Mouse (Mus musculus) embryonic facial prominence, embryonic 10.5 days (tissue): Measurements from ENCODE around the gene Sh3pxd2b. TPM values are rescaled to one million over a fixed set of nuclear protein-coding genes. Genes with fewer than 3 reads are reported as not detected.

Experiments used
- DNase-seq: peaks from one replicate; pipeline ENCODE4 v3.0.0-alpha.2; 2017; ENCODE audit warnings: low spot score
- H3K27ac ChIP-seq: fragments of 300-500 bp; sonication (generic); replicated peaks from 2 replicates; pipeline ENCODE4 v1.5.1; 2016; ENCODE audit warnings: mild to moderate bottlenecking
- H3K27me3 ChIP-seq: fragments of 300-500 bp; sonication (generic); replicated peaks from 2 replicates; pipeline ENCODE4 v1.6.1; 2016; ENCODE audit warnings: low read depth, mild to moderate bottlenecking; ENCODE audit not compliant: poor library complexity, severe bottlenecking
- H3K36me3 ChIP-seq: fragments of 300-500 bp; sonication (generic); replicated peaks from 2 replicates; pipeline ENCODE4 v1.6.1; 2016; ENCODE audit warnings: mild to moderate bottlenecking, moderate library complexity
- H3K4me1 ChIP-seq: fragments of 300-500 bp; sonication (generic); 2 replicates; pipeline ENCODE4 v1.6.1; 2016
- H3K4me3 ChIP-seq: fragments of 300-500 bp; sonication (generic); 2 replicates; pipeline ENCODE4 v1.5.1; 2016; ENCODE audit warnings: mild to moderate bottlenecking, moderate library complexity
- H3K9me3 ChIP-seq: fragments of 300-500 bp; sonication (generic); 2 replicates; pipeline ENCODE4 v1.6.1; 2016; ENCODE audit warnings: mild to moderate bottlenecking
- WGBS: fragments of 180-500 bp; shearing (Covaris S2); methylation state at CpG from one replicate; pipeline ENCODE4 v1.1.7; 2016; 5-methylcytosine and 5-hydroxymethylcytosine counted together
- polyA plus RNA-seq: library from polyadenylated mRNA; unstranded; fragments of >200 nt; fragmentation: Nextera tagmentation; extraction: Ambion mirVana; gene quantifications from 2 replicates; pipeline ENCODE4 v1.2.1, GENCODE M21; 2016

The Sh3pxd2b gene
- polyA plus RNA-seq, 1 experiment from 2014 or later: 28.3 TPM

DNA sequence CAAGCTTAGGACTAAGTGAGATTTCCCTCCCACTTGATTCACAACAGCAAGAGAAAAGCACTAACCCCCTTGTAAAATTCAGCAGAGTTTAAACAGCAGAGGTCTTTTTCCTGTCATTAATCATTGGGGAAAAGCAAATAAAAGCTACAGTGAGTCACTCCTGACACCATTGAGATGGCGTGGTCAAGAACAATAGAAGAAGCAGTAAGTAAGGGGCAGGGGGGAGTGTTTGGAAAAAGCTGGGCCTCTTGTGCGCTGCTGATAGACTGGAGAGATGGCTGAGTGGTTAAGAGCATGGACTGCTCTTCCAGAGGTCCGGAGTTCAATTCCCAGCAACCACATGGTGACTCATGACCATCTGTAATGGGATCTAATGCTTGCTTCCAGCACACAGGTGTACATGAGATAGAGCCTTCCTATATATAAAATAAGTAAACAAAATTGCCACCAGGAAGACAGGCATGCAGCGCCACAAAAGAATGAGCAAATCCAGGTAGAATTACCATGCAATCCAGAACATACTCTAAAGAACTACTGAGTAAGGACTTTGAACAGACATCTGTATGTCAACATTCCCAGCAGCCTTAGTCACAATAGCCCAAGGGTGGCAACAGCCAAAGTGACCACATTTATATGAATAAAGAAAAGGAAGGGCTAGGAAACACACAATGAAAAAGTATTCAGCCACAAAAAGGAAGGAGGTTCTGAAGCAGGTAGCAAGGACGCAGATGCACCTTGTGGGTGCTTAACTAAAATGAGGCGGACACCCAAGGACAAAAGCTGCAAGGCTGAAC lies 1.9 kb upstream of the Sh3pxd2b start:
- DNase-seq: no peak
- no peak overlapping the region for H3K27ac ChIP-seq
- 82% methylated on average over 6 of the region's 6 CpGs for WGBS
- H3K9me3 ChIP-seq: no peaks in the 10 kb centered on the region
- peaks cover 44% of the 10 kb centered on the region for H3K4me1 ChIP-seq
- H3K4me3 ChIP-seq: no peak overlapping the region
- H3K27me3 ChIP-seq: 0 out of 2 replicates have a peak, but pooled peaks cover 13% of the 10 kb centered on the region
- peaks cover 13% of the 10 kb centered on the region for H3K36me3 ChIP-seq

DNA sequence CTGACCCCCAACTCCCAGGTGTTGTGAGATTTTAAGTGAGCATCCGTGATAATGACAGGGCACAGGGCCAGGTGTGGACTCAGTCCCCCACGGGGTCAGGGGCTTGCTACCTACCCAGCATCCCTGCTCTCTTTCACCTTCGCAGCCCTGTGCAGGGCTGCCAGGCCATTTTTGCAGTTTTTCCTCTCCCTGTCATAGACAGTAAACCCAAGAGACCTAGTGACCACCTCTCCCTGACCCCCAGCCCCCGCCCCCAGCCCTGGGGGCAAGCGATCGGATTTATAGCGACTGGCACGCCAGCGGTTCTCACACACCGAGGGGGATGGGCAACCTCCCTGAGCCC lies 385 bp upstream of the Sh3pxd2b start:
- H3K36me3 ChIP-seq: peaks cover 28% of the 10 kb centered on the region
- H3K27ac ChIP-seq: peak overlapping the region; percentile 99
- WGBS: 6% methylated on average over 10 of the region's 10 CpGs
- peak overlapping the region; percentile 95 for H3K4me3 ChIP-seq
- DNase-seq: no peak
- H3K4me1 ChIP-seq: peaks cover 38% of the 10 kb centered on the region
- 0 out of 2 replicates have a peak, but pooled peaks cover 9% of the 10 kb centered on the region for H3K27me3 ChIP-seq
- H3K9me3 ChIP-seq: no peaks in the 10 kb centered on the region

DNA sequence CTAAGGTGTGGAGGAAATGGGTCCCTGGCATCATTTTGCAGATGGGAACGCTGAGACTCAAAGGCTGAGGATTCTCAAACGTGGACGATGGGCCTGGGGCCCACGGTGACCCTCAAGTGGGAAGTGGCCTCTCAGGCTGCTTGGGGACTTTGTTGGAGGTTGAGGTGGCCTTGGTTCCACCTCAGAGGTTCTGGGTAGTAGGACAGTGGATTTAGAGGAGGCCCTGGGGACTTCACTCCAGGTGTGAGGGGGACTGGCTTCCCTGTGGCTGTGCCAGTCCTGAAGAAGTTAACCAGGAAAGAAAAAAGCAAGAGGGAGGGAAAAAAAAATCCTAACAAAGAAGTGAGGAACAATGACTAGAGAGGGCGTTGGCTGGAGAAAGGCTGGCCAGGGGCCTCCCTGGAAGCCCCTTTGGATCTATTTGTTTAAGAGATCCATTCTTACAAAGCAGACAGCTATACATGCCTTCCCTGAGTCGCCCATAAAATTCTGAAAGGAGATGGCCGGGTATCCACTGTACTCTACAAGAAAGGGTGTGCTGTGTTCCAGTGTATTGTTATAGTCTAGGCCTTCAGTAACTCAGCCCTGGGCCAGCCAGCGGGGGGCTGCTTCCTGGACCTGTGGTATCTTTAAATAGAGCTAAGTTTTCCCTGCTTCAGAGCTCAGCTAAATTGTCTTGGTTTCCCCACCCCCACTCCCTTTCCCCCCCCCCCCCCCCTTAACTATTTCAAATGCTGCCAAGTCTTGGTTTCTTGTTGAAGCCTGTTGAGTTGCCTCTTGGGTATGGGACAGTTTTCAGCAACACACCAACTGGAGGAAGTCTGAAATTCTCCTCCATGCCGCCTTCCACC lies 1.0 kb downstream of the Sh3pxd2b start:
- H3K9me3 ChIP-seq: no peaks in the 10 kb centered on the region
- 0 out of 2 replicates have a peak, but pooled peaks cover 9% of the 10 kb centered on the region for H3K27me3 ChIP-seq
- peak overlapping the region; percentile 99 for H3K27ac ChIP-seq
- H3K4me3 ChIP-seq: peak overlapping the region; percentile 95
- H3K36me3 ChIP-seq: peaks cover 42% of the 10 kb centered on the region
- peaks cover 38% of the 10 kb centered on the region for H3K4me1 ChIP-seq
- WGBS: 24% methylated on average over 9 of the region's 9 CpGs
- DNase-seq: peak; percentile 46

DNA sequence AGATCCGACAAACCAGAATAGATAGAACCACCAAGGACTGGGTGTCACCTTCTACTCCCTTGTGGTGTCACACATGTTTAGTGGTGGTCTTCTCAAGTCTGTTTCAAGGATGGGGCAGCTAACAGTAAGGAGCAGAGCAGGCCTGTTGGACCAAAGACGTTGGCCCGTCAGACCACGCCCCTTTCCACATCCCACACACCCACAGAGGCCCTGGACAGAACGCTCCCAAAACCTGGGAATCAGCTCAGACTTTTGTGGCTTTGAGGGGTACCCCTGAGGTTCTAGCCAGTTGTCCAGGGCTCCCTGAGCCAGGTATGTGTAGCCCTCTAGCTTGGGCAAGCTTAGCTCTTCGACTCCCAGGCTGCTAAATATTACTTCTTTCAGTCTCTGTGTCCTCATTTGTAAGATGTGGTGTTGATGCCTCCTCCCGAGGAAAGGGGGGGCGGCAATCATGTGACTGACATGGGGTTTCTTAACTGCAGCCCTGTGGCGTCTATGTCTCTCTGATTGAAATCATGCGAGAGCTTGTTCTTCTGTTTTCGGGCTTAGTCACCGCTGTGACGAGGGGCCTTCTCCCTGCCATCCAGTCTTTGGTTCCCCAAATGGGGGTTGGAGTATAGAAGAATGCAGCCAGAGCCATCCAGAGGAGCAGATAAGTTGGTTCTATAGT lies 1.8 kb downstream of the Sh3pxd2b start:
- H3K9me3 ChIP-seq: no peaks in the 10 kb centered on the region
- H3K36me3 ChIP-seq: peaks cover 49% of the 10 kb centered on the region
- peak overlapping the region; percentile 95 for H3K4me3 ChIP-seq
- no peak for DNase-seq
- H3K4me1 ChIP-seq: peaks cover 38% of the 10 kb centered on the region
- H3K27me3 ChIP-seq: 0 out of 2 replicates have a peak, but pooled peaks cover 9% of the 10 kb centered on the region
- whole genome bisulfite sequencing: 77% methylated on average over 13 of the region's 13 CpGs
- H3K27ac ChIP-seq: peak overlapping the region; percentile 99

DNA sequence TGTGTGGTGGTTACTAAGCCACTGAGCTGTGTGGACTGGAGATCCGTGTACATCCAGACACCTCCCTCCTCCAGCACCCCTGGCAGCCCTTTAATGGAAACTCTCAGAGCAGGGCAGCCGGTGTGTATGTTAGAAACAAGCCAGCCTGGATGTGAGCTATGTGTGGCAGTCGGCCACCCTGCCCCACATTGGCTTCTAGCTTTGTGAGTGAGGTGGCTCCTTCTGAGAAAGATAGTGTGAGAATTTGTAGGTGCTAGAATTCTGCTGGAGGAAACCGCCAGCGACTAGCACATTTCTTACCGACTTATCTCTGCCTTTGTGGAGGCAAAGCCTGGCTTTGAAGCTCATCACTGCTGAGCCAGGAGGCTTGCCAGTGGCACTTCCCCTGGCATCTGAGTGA lies 5.3 kb downstream of the Sh3pxd2b start:
- Histone ChIP-seq H3K4me1 (peaks cover 32% of the 10 kb centered on the region), H3K27ac (no peak overlapping the region), H3K4me3 (no peak overlapping the region), H3K9me3 (no peaks in the 10 kb centered on the region), H3K27me3 (no peaks in the 10 kb centered on the region), H3K36me3 (peaks cover 70% of the 10 kb centered on the region)
- DNase-seq: no peak
- 85% methylated on average over 6 of the region's 6 CpGs for WGBS

DNA sequence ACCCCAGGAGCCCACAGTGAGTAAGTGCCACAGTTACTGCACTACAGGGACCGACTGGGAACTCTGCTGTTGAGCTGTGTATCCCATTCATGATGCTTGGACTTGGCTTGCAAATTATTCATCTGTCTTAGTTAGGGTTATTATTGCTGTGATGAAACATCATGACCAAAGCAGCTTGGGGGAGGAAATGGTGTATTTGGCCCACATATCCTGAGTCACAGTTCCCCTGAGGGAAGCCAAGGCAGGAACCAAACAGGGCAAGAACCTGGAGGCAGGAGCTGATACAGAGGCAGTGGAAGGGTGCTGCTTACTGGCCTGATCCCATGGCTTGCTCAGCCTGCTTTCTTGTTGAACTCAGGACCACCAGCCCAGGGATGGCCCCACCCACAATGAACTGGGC lies 7.8 kb downstream of the Sh3pxd2b start:
- Histone ChIP-seq H3K9me3 (no peaks in the 10 kb centered on the region), H3K4me1 (peaks cover 8% of the 10 kb centered on the region; the same call in 1 of the 2 replicates), H3K36me3 (peaks cover 71% of the 10 kb centered on the region), H3K27me3 (no peaks in the 10 kb centered on the region), H3K27ac (no peak overlapping the region), H3K4me3 (no peak overlapping the region)
- DNase-seq: no peak
- WGBS: 80% methylated on average over 1 of the region's 1 CpGs

DNA sequence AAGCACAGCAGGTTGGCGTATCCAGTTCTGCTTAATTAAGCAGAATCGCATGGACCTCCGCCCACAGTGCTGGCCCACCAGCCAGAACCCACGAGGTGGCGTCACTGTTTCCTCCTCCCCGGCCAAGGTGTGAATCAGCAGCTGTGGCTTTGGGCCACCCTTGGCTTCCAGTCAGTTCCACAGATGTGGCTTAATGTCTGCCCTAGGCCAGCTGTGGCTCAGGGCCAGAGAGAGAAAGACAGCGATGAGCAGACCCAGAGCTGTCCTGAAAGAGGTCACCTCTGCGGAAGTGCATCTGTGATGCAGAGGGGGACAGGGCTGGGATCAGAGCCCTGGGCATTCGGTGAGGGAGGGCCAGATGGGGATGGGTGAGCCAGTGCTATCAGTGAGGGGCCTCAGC lies 10.1 kb downstream of the Sh3pxd2b start:
- Histone ChIP-seq H3K4me1 (peaks cover 12% of the 10 kb centered on the region), H3K27ac (no peak overlapping the region), H3K36me3 (peaks cover 66% of the 10 kb centered on the region), H3K9me3 (no peaks in the 10 kb centered on the region), H3K4me3 (no peak overlapping the region), H3K27me3 (no peaks in the 10 kb centered on the region)
- DNase-seq: no peak
- WGBS: 65% methylated on average over 9 of the region's 9 CpGs

DNA sequence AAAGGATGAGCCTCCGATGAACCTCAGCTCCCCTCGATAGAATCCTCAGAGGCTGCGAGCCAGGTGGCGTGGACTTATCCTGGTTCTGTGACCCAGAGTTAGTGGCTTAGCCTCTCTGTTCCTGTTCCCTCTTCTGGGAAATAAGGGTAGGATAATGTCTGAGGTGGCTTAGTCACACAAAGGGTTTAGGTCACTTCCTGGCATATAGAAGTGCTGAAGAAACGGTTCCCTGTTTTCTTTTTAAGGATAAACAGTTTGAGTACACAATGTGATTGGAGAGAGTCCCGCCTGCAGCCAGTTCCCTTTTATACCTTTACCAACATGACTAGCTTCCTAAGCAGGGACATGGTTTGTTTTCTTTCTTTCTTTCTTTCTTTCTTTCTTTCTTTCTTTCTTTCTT lies 10.8 kb downstream of the Sh3pxd2b start:
- no peak for DNase-seq
- Histone ChIP-seq H3K4me3 (no peak overlapping the region), H3K9me3 (no peaks in the 10 kb centered on the region), H3K4me1 (peaks cover 19% of the 10 kb centered on the region), H3K36me3 (peaks cover 59% of the 10 kb centered on the region), H3K27me3 (no peaks in the 10 kb centered on the region), H3K27ac (no peak overlapping the region)
- WGBS: 82% methylated on average over 6 of the region's 6 CpGs

DNA sequence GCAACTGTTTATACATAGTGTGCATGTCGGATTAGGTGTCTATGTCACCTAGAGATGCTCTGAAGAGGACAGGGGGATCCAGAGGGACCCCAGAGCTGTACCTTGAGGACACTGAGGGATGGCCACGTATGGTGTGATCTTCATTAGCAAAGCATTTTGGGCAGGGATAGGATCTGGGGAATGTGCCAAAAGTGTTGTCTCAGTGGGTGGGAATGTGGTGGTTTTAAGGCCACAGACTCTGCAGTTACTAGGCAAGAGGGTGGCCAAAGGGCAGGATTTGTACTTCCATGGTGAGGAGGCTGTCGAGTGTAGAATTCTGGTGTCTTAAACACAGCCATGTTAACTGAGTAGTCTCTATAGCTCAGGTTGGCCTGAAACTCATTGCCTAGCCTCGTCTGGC lies 11.9 kb downstream of the Sh3pxd2b start:
- WGBS: 93% methylated on average over 4 of the region's 4 CpGs
- Histone ChIP-seq H3K4me1 (peaks cover 31% of the 10 kb centered on the region), H3K36me3 (peaks cover 48% of the 10 kb centered on the region), H3K4me3 (no peak overlapping the region), H3K27me3 (no peaks in the 10 kb centered on the region), H3K9me3 (no peaks in the 10 kb centered on the region), H3K27ac (no peak overlapping the region)
- DNase-seq: no peak

DNA sequence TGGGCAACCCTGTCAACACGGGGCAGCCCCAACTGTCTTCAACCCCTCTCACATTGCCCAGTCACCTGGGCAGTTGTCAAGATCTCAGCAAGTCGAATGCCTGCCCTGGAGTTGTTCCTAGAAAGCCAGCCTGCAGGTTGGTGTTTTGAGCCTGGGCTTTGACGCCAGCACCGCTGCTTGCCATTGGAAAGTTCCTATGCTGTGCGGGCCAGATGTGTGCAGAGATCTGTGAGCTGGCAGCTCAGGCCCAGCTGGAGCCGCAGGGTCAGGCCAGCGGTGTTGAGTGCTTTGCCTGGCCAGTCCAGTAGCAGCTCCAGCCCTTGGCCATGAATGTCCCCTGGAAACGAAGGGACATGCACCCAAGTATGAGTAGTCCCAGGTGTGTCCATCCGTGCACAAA lies 14.2 kb downstream of the Sh3pxd2b start:
- H3K27me3 ChIP-seq: no peaks in the 10 kb centered on the region
- H3K4me1 ChIP-seq: peaks cover 46% of the 10 kb centered on the region
- no peaks in the 10 kb centered on the region for H3K9me3 ChIP-seq
- H3K36me3 ChIP-seq: peaks cover 37% of the 10 kb centered on the region
- WGBS: 90% methylated on average over 9 of the region's 9 CpGs
- no peak for DNase-seq
- H3K4me3 ChIP-seq: no peak overlapping the region
- H3K27ac ChIP-seq: no peak overlapping the region

DNA sequence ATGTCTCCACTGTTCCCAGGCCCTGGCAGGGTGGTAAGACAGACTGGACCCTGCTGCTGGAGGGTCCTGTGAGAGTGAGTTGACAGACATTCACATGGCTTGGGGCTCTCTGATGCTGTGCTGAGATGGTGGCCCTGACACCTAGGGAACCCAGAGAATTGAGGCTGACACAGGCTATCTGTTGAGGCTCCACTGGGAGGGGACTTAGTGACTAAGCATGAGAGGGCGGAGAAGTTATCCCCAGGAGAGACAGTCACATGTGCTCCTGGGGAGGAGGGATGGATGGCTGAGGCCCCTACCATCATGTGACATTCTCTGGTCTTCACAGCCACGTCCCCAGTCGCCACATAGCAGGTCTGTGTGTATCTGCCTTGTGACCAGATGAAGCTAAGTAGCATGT lies 15.6 kb downstream of the Sh3pxd2b start:
- H3K9me3 ChIP-seq: no peaks in the 10 kb centered on the region
- H3K4me1 ChIP-seq: peaks cover 44% of the 10 kb centered on the region
- DNase-seq: no peak
- peaks cover 35% of the 10 kb centered on the region for H3K36me3 ChIP-seq
- H3K27me3 ChIP-seq: no peaks in the 10 kb centered on the region
- H3K4me3 ChIP-seq: no peak overlapping the region
- WGBS: 76% methylated on average over 3 of the region's 3 CpGs
- no peak overlapping the region for H3K27ac ChIP-seq

DNA sequence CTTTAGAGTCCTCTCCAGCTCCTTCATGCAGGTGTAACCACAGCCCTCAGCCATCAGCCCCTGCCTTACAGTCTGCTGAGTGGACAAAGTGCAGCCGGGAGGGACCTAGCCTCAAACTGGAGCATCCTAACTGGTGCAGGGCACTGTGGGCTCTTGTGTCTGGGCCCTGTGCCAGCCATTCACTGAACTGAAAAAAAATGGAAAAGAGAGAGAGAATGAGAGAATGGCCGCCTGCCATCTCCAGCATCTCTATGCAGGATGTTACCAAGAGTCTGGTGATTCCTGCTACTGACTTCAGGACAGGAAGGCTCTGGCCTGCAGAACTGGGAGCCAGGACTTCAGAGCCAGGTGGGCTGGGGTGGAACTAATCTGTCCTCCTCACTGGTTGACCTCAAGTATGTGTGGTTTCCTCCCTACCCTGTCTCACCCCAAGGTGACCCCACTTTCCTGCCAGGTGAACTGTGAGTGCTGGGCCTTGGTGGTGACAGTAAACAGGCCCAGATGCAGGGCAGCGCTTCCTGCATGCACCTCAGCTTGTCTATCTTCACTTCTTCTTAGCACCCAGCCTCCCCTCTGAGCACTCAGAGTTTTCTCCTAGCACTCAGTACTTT lies 16.1 kb downstream of the Sh3pxd2b start:
- no peak for DNase-seq
- H3K27ac ChIP-seq: peak overlapping the region; percentile 15; the same call in 1 of the 2 replicates
- H3K4me3 ChIP-seq: no peak overlapping the region
- no peaks in the 10 kb centered on the region for H3K9me3 ChIP-seq
- WGBS: 84% methylated on average over 3 of the region's 3 CpGs
- peaks cover 35% of the 10 kb centered on the region for H3K36me3 ChIP-seq
- no peaks in the 10 kb centered on the region for H3K27me3 ChIP-seq
- peaks cover 44% of the 10 kb centered on the region for H3K4me1 ChIP-seq
